Mouse (Mus musculus): Measurements from ENCODE around the gene Hspa1l.

DNA sequence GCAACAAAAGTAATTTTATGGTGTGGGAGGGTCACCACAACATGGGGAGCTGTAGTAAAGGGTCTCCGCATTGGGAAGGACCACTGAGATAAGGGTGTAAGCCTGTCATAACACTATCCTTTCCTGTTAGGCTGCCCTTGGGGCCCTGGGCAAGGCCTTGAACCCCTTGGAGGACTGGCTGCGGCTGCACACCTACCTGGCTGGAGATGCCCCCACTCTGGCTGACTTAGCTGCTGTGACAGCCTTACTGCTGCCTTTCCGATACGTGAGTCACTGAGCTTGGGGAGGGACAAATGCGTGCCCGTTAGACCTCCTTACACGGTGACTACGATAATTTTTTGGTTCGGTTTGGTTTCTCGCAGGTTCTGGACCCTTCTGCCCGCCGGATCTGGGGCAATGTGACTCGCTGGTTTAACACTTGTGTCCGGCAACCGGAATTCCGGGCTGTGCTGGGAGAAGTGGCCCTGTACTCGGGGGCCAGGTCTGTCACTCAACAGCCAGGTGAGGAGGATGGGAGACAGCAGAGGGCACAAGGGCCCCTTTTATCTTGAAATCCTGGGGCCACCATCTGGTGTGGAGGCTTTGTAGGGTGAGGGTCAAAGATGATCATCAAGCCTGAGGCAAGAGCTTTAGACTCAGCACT, 31.7 kb downstream of the Hspa1l start:
- TF ChIP-seq NANOG (IDR thresholded peaks at IDR 0.05; ENCODE audit: borderline replicate concordance, low read length) (no peak), POU5F1 (IDR thresholded peaks at IDR 0.05; ENCODE audit: borderline replicate concordance, low read length) (no peak)
